Mouse (Mus musculus): ENCODE measurements around the gene 1700020N01Rik. TPM values are rescaled to one million over a fixed set of nuclear protein-coding genes. Genes with fewer than 3 reads are reported as not detected.

1700020N01Rik gene
- polyA plus RNA-seq, 1 experiment from 2014 or later: not detected

DNA sequence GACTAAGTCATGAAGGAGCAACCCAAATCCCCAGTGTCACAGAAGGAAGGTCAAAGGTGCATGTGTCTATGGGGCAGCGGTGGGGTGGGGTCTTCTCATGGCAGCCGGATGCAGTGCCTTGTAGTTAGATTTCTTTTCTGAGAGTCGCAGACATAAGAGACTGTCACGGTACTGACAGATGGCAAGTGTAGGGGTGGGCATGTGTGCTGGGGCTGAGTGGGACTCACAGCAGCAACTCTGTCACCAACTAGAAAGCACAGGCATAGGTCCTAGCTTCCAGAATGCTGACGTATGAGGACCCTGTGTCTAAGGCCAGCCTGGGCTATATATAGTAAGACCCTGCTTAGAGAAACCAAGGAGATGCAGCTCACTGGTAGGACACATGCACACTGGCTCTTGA lies 12.7 kb downstream of the 1700020N01Rik start:
- Histone ChIP-seq H3K27ac (no peak overlapping the region), H3K9ac (replicated peaks) (no peak overlapping the region), H3K27me3 (no peaks in the 10 kb centered on the region), H3K4me3 (replicated peaks) (no peak overlapping the region), H3K4me2 (replicated peaks) (no peak overlapping the region), H3K9me3 (no peaks in the 10 kb centered on the region), H3K4me1 (replicated peaks) (peaks cover 6% of the 10 kb centered on the region; the same call in 1 of the 2 replicates), H3K36me3 (no peaks in the 10 kb centered on the region)
- 65% methylated on average over 5 of the region's 5 CpGs for WGBS
- ATAC-seq: peak; percentile 40; the same call in 1 of the 2 replicates

DNA sequence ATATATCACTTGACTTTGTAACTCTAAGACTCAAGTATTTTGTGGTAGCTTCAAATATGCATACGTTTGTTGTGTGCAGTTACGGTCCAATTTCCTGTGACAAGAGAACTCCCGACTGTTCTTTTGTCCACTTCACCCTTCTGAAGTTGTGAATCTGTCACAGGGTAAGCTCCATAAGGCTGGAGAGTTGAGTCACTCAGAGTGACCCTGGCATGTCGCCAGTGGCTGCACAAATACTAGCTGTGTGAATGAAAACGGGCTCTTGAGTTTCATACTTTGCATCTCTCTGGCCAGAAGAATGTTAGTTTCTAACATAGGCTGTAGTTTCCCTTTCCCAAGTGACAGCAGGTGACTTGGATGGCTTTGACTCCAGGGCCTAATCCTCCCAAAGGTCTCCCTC lies 14.0 kb downstream of the 1700020N01Rik start:
- no peak overlapping the region for H3K4me2 ChIP-seq (replicated peaks)
- 61% methylated on average over 5 of the region's 5 CpGs for WGBS
- peaks cover 6% of the 10 kb centered on the region; the same call in 1 of the 2 replicates for H3K4me1 ChIP-seq (replicated peaks)
- no peak overlapping the region for H3K9ac ChIP-seq (replicated peaks)
- H3K27ac ChIP-seq: no peak overlapping the region
- no peak overlapping the region for H3K4me3 ChIP-seq (replicated peaks)
- no peak for ATAC-seq
- no peaks in the 10 kb centered on the region for H3K27me3 ChIP-seq
- H3K9me3 ChIP-seq: no peaks in the 10 kb centered on the region
- no peaks in the 10 kb centered on the region for H3K36me3 ChIP-seq

DNA sequence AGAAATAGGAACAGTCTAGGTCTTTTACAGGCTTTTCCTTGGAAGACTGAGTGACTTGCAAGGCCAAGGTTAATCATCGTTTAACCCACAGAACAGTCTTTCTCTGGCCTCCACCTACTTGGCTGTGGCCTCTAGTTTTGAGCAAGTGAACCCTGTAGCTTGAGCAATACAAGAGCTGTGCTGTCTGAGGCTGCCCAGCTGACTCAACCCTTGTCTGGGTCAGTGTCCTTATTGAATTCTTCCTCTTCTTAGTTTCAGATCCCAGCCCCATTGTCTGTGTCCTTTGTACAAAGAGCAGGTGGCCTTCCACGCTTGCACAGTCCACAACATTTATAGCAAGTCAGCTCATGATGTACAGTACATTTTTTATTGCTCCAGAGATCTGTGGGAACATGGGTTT lies 16.6 kb downstream of the 1700020N01Rik start:
- 74% methylated on average over 2 of the region's 2 CpGs for WGBS
- H3K4me3 ChIP-seq (replicated peaks): no peak overlapping the region
- H3K27ac ChIP-seq: no peak overlapping the region
- peaks cover 6% of the 10 kb centered on the region; the same call in 1 of the 2 replicates for H3K4me1 ChIP-seq (replicated peaks)
- no peaks in the 10 kb centered on the region for H3K36me3 ChIP-seq
- H3K4me2 ChIP-seq (replicated peaks): no peak overlapping the region
- ATAC-seq: no peak
- H3K9me3 ChIP-seq: no peaks in the 10 kb centered on the region
- H3K9ac ChIP-seq (replicated peaks): no peak overlapping the region
- no peaks in the 10 kb centered on the region for H3K27me3 ChIP-seq

DNA sequence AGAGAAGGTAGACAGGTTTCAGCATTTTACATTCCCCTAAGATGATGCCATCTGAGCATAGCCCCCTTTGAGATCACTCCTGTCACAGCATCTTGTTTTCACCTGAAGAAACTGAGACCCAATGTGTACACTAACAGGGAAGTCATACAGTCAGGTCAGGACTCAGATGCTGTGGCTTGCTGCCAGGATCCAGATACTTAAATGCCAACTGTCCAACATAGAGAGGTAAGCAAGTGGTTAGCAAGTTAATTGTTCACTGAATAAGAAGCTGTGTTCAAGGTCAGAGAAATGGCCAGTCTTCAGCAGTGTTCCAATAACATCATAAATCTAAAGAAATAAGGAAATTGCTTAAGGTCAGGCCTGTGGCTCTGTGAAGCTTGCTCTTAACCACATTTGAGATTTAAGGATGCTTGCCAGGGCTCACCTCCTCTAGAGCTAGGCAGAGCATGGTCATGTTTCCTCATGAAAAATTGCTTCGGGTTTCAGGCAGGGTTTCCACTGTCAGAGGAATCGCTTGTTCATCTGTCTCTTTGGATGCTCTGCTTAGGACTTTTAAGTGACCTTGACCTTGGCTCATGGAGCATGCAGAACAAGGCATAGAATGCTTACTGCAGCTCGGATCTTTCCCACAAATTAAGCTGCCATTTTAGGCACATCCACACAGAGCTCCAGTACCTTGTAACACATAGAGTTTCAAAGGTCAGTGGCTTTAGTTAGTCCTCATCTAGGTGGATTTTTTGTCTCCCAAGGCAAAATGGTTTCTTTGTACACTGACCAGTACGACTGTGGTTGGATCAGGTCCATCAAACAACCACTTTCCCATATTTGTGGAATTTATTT lies 20.3 kb downstream of the 1700020N01Rik start:
- Histone ChIP-seq H3K27me3 (no peaks in the 10 kb centered on the region), H3K27ac (no peak overlapping the region), H3K9ac (replicated peaks) (no peak overlapping the region), H3K9me3 (no peaks in the 10 kb centered on the region), H3K4me2 (replicated peaks) (no peak overlapping the region), H3K36me3 (no peaks in the 10 kb centered on the region), H3K4me3 (replicated peaks) (no peak overlapping the region), H3K4me1 (replicated peaks) (no peaks in the 10 kb centered on the region)
- 78% methylated on average over 4 of the region's 4 CpGs for WGBS
- no peak for ATAC-seq

DNA sequence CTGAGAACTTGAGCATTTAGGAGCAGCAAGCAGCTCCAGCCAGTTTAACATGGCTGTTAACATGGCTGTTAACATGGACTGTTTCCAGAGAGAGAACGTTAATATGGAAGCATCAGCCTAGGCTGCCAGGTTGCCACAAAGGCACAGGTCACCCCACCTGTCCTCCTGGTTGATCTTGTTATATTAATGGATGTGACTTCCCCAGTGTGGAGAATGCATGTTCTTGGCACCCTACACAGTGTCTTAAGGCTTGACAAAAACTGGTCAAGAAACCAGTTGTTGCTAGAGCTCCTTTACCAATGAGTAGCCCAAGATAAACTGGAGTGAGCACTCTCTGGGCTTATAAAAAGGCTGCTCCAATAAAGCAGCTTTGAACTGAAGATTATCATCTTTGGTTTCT lies 21.6 kb downstream of the 1700020N01Rik start:
- no peak overlapping the region for H3K4me2 ChIP-seq (replicated peaks)
- WGBS: 94% methylated on average over 1 of the region's 1 CpGs
- no peaks in the 10 kb centered on the region for H3K36me3 ChIP-seq
- H3K27me3 ChIP-seq: no peaks in the 10 kb centered on the region
- no peak for ATAC-seq
- no peak overlapping the region for H3K27ac ChIP-seq
- no peak overlapping the region for H3K9ac ChIP-seq (replicated peaks)
- no peaks in the 10 kb centered on the region for H3K4me1 ChIP-seq (replicated peaks)
- no peak overlapping the region for H3K4me3 ChIP-seq (replicated peaks)
- no peaks in the 10 kb centered on the region for H3K9me3 ChIP-seq

DNA sequence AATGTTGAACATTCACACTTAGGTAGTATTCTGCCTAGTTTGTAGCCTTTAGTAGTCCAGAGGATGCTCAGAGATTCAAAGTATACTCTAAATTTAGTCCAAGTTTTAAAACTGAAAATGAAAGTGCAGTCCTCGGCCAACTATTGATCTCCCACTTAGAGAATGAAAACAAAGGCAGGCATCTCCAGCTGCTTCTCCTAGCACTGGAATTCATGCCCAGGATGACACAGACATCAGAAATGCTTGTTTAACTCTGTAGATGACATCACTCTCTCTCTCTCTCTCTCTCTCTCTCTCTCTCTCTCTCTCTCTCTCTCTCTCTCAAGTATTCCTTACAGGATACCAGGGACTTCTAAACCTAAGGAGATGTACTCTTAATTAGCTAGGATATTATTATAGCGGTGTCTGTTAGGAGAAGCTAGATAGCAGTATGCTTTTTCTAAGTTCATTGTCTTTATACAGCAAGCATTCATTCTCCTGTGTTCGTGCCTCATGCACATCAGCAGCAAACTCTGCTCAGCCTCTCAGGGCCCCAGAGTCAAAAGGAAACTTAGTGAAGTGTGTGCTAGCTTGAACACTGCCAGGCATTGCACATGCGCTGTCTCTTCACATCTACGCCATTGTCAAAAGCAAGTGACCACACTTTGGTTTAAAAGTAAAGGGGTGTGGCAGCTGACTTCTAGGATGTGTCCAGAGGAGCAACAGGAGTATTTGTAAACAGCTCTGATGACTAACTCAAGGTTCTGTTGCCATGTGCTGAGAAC lies 26.0 kb downstream of the 1700020N01Rik start:
- Histone ChIP-seq H3K4me2 (replicated peaks) (no peak overlapping the region), H3K36me3 (no peaks in the 10 kb centered on the region), H3K9ac (replicated peaks) (no peak overlapping the region), H3K4me3 (replicated peaks) (no peak overlapping the region), H3K27me3 (no peaks in the 10 kb centered on the region), H3K4me1 (replicated peaks) (no peaks in the 10 kb centered on the region), H3K27ac (no peak overlapping the region), H3K9me3 (no peaks in the 10 kb centered on the region)
- WGBS: 76% methylated on average over 5 of the region's 5 CpGs
- no peak for ATAC-seq

DNA sequence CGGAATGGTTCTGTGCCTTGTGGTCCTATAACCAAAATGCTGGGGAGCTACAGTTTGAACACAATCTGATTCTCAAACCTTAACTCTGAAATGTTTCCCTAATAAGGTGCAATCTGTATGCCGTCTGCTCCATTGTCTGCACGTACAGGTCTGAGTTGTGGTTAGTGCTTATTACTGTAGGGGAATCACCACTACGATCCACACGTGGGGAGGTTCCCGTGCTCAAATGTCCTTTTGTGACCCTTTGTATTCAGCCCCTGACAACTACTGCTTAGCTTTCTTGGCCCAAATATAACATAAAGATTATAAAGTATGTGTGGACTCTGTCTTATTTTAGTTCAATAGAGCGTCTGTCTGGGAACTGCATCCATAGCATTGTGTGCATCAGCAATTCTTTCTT lies 29.1 kb downstream of the 1700020N01Rik start:
- no peak overlapping the region for H3K9ac ChIP-seq (replicated peaks)
- H3K4me2 ChIP-seq (replicated peaks): no peak overlapping the region
- H3K36me3 ChIP-seq: no peaks in the 10 kb centered on the region
- ATAC-seq: no peak
- no peaks in the 10 kb centered on the region for H3K4me1 ChIP-seq (replicated peaks)
- H3K9me3 ChIP-seq: no peaks in the 10 kb centered on the region
- H3K27me3 ChIP-seq: no peaks in the 10 kb centered on the region
- no peak overlapping the region for H3K4me3 ChIP-seq (replicated peaks)
- H3K27ac ChIP-seq: no peak overlapping the region
- 78% methylated on average over 7 of the region's 7 CpGs for WGBS

DNA sequence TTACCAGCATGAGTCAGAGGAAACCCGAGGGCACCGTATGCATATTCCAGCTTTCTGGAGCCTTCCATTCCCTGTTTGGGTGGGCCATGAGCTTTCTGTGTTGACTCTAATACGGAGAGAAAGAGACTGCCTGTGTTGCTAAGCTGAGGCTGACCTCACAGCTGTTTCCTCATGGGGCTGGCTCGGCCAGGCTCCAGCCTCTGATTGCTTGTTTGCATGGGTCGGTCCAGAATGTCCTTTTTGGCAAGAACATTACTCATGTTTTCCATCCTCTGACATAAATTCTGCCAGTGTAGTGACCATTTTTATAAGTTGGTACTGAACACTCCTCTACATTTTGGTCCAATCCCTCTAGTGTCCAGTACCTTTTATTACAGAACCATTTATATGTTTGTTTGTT lies 35.6 kb downstream of the 1700020N01Rik start:
- no peak overlapping the region for H3K9ac ChIP-seq (replicated peaks)
- no peak for ATAC-seq
- no peaks in the 10 kb centered on the region for H3K27me3 ChIP-seq
- H3K36me3 ChIP-seq: no peaks in the 10 kb centered on the region
- 83% methylated on average over 5 of the region's 5 CpGs for WGBS
- H3K9me3 ChIP-seq: no peaks in the 10 kb centered on the region
- no peak overlapping the region for H3K27ac ChIP-seq
- no peak overlapping the region for H3K4me3 ChIP-seq (replicated peaks)
- no peaks in the 10 kb centered on the region for H3K4me1 ChIP-seq (replicated peaks)
- no peak overlapping the region for H3K4me2 ChIP-seq (replicated peaks)

DNA sequence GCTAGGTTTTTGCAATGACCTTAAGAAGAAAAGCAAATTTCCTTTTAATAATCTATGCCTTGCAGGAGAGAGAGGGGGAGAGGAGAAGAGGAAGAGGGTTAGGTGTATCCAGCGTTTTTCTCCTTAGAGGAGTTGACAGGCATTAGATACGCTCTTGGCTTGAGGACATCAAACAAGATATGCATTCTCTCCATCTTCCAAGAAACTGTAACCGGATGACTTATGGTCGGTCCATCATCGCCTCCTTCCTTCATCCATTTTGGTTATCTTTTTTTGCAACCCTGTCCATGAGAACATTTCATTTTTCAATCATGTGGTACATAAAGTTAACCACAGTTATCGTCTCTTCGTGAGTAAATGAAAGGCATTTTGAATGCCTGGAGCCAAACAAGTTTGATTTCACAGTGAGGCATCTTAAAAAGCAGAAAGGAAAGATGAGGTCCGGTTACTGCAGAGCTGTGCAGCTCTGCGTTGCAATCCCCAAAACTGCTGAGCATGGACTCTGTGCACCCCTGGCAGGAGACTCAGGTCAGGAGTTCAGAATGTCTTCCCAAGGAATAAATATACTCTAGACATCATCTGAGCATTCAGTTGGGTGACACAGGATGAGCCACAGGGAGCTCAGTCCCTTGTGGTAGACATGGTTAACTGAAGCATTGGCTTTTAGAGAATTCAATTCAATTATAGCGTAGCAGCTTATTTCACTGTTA lies 36.2 kb downstream of the 1700020N01Rik start:
- Histone ChIP-seq H3K4me2 (replicated peaks) (no peak overlapping the region), H3K27ac (no peak overlapping the region), H3K9ac (replicated peaks) (no peak overlapping the region), H3K36me3 (no peaks in the 10 kb centered on the region), H3K4me1 (replicated peaks) (no peaks in the 10 kb centered on the region), H3K27me3 (no peaks in the 10 kb centered on the region), H3K9me3 (no peaks in the 10 kb centered on the region), H3K4me3 (replicated peaks) (no peak overlapping the region)
- WGBS: 90% methylated on average over 10 of the region's 10 CpGs
- no peak for ATAC-seq

DNA sequence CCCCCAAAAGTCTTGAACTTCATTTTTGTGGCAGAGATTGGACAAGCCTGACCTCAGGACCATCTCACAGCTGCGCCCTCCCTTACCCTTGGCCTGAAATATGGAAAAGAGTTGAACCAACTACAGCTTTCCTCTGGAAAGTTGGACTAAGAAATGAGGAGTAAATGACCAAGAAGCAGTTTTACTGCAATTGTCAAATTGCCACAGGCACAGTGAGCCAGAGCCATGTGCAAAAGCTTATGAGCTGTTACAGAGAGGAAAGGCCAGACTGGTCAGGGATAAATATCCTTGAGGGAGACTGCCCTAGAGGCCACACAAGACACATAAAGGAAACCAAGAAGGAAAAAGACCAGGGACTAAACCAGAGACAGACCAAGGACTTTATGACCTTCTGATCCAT lies 38.5 kb downstream of the 1700020N01Rik start:
- no peaks in the 10 kb centered on the region for H3K36me3 ChIP-seq
- no peaks in the 10 kb centered on the region for H3K9me3 ChIP-seq
- no peaks in the 10 kb centered on the region for H3K27me3 ChIP-seq
- no peak overlapping the region for H3K4me3 ChIP-seq (replicated peaks)
- H3K4me2 ChIP-seq (replicated peaks): no peak overlapping the region
- no peak overlapping the region for H3K27ac ChIP-seq
- 84% methylated on average over 1 of the region's 1 CpGs for WGBS
- no peaks in the 10 kb centered on the region for H3K4me1 ChIP-seq (replicated peaks)
- no peak overlapping the region for H3K9ac ChIP-seq (replicated peaks)
- ATAC-seq: no peak

DNA sequence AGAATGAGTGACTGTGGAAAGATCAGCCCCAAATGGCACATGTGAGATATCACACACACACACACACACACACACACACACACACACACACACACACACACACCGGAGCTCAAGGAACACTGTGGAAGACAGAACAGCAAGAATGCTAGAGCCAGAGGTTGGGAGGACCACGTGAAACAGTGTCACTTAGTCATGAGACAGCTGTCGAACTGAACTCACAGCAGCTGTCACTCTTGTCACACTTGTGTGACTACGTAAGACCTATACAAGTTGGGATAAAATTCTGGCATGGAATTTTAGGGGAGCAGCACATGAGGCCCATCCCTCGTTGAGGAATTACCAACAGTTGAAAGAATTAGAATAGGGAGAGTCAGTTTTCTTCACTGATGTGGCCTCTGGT lies 39.7 kb downstream of the 1700020N01Rik start:
- no peak for ATAC-seq

More for the DNA sequence above, 39.7 kb downstream of the 1700020N01Rik start:
- H3K4me3 ChIP-seq (replicated peaks): no peak overlapping the region
- no peaks in the 10 kb centered on the region for H3K36me3 ChIP-seq
- no peak overlapping the region for H3K27ac ChIP-seq
- no peaks in the 10 kb centered on the region for H3K9me3 ChIP-seq
- no peaks in the 10 kb centered on the region for H3K27me3 ChIP-seq
- H3K4me2 ChIP-seq (replicated peaks): no peak overlapping the region
- H3K9ac ChIP-seq (replicated peaks): no peak overlapping the region
- 63% methylated on average over 5 of the region's 5 CpGs for WGBS
- no peaks in the 10 kb centered on the region for H3K4me1 ChIP-seq (replicated peaks)
